Mouse (Mus musculus): Measurements from ENCODE around the gene Aldob. TPM values are rescaled to one million over a fixed set of nuclear protein-coding genes. Genes with fewer than 3 reads are reported as not detected.

The Aldob gene
- polyA plus RNA-seq, 1 experiment: not detected

- TF ChIP-seq TAL1 (IDR thresholded peaks at IDR 0.05; ENCODE audit: low read length): no peak
- TF ChIP-seq GATA1 (IDR thresholded peaks at IDR 0.05; ENCODE audit: low read length): no peak
- Histone ChIP-seq H3K9me3 (ENCODE audit: control insufficient read depth, low read length) (no peaks in the 10 kb centered on the region), H3K27me3 (ENCODE audit: control insufficient read depth) (no peaks in the 10 kb centered on the region), H3K4me1 (ENCODE audit: control insufficient read depth) (no peaks in the 10 kb centered on the region; the same call in 1 of the 2 replicates), H3K36me3 (ENCODE audit: control insufficient read depth) (no peaks in the 10 kb centered on the region), H3K4me3 (replicated peaks) (no peak overlapping the region)
Measured at GRCm38 (mm10) chr4:49567613-49568012, 18.3 kb upstream of the Aldob start.

- no peak overlapping the region for H3K4me3 ChIP-seq (replicated peaks)
Measured at GRCm38 (mm10) chr4:49559915-49560772, 10.8 kb upstream of the Aldob start.

GRCm38 (mm10) chr4:49558181-49558580 is 8.8 kb upstream of the Aldob start:
- Histone ChIP-seq H3K4me3 (replicated peaks) (no peak overlapping the region), H3K36me3 (ENCODE audit: control insufficient read depth) (no peaks in the 10 kb centered on the region), H3K27me3 (ENCODE audit: control insufficient read depth) (0 out of 2 replicates have a peak, but pooled peaks cover 2% of the 10 kb centered on the region), H3K4me1 (ENCODE audit: control insufficient read depth) (peaks cover 3% of the 10 kb centered on the region; the same call in 1 of the 2 replicates), H3K9me3 (ENCODE audit: control insufficient read depth, low read length) (no peaks in the 10 kb centered on the region)
- TF ChIP-seq TAL1 (IDR thresholded peaks at IDR 0.05; ENCODE audit: low read length) (no peak), GATA1 (IDR thresholded peaks at IDR 0.05; ENCODE audit: low read length) (no peak)

More at GRCm38 (mm10) chr4:49559915-49560772, 10.8 kb upstream of the Aldob start:
- Histone ChIP-seq H3K4me1 (ENCODE audit: control insufficient read depth) (peaks cover 3% of the 10 kb centered on the region; the same call in 1 of the 2 replicates), H3K9me3 (ENCODE audit: control insufficient read depth, low read length) (no peaks in the 10 kb centered on the region), H3K36me3 (ENCODE audit: control insufficient read depth) (no peaks in the 10 kb centered on the region), H3K27me3 (ENCODE audit: control insufficient read depth) (0 out of 2 replicates have a peak, but pooled peaks cover 2% of the 10 kb centered on the region)
- TF ChIP-seq GATA1 (IDR thresholded peaks at IDR 0.05; ENCODE audit: low read length) (no peak), TAL1 (IDR thresholded peaks at IDR 0.05; ENCODE audit: low read length) (no peak)

- no peaks in the 10 kb centered on the region for H3K36me3 ChIP-seq (ENCODE audit: control insufficient read depth)
- TF ChIP-seq TAL1 (IDR thresholded peaks at IDR 0.05; ENCODE audit: low read length) (no peak), GATA1 (IDR thresholded peaks at IDR 0.05; ENCODE audit: low read length) (no peak)
- H3K4me3 ChIP-seq (replicated peaks): no peak overlapping the region
- peaks cover 3% of the 10 kb centered on the region; the same call in 1 of the 2 replicates for H3K4me1 ChIP-seq (ENCODE audit: control insufficient read depth)
- no peaks in the 10 kb centered on the region for H3K9me3 ChIP-seq (ENCODE audit: control insufficient read depth, low read length)
- 0 out of 2 replicates have a peak, but pooled peaks cover 2% of the 10 kb centered on the region for H3K27me3 ChIP-seq (ENCODE audit: control insufficient read depth)
Measured at GRCm38 (mm10) chr4:49557375-49557774, 8.0 kb upstream of the Aldob start.

GRCm38 (mm10) chr4:49553380-49553779 is 4.0 kb upstream of the Aldob start:
- Histone ChIP-seq H3K4me1 (ENCODE audit: control insufficient read depth) (no peaks in the 10 kb centered on the region), H3K27me3 (ENCODE audit: control insufficient read depth) (no peaks in the 10 kb centered on the region), H3K4me3 (replicated peaks) (no peak overlapping the region), H3K9me3 (ENCODE audit: control insufficient read depth, low read length) (no peaks in the 10 kb centered on the region), H3K36me3 (ENCODE audit: control insufficient read depth) (no peaks in the 10 kb centered on the region)
- no peak for TF ChIP-seq TAL1 (IDR thresholded peaks at IDR 0.05; ENCODE audit: low read length)
- no peak for TF ChIP-seq GATA1 (IDR thresholded peaks at IDR 0.05; ENCODE audit: low read length)

GRCm38 (mm10) chr4:49547544-49548219 is 1.7 kb downstream of the Aldob start:
- Histone ChIP-seq H3K36me3 (ENCODE audit: control insufficient read depth) (no peaks in the 10 kb centered on the region; the same call in 1 of the 2 replicates), H3K9me3 (ENCODE audit: control insufficient read depth, low read length) (no peaks in the 10 kb centered on the region), H3K4me3 (replicated peaks) (peak overlapping the region; percentile 45), H3K27me3 (ENCODE audit: control insufficient read depth) (no peaks in the 10 kb centered on the region), H3K4me1 (ENCODE audit: control insufficient read depth) (no peaks in the 10 kb centered on the region)
- TF ChIP-seq TAL1 (IDR thresholded peaks at IDR 0.05; ENCODE audit: low read length): no peak
- TF ChIP-seq GATA1 (IDR thresholded peaks at IDR 0.05; ENCODE audit: low read length): no peak

- no peaks in the 10 kb centered on the region for H3K9me3 ChIP-seq (ENCODE audit: control insufficient read depth, low read length)
- TF ChIP-seq TAL1 (IDR thresholded peaks at IDR 0.05; ENCODE audit: low read length): no peak
- TF ChIP-seq GATA1 (IDR thresholded peaks at IDR 0.05; ENCODE audit: low read length): no peak
- H3K36me3 ChIP-seq (ENCODE audit: control insufficient read depth): no peaks in the 10 kb centered on the region; the same call in 1 of the 2 replicates
- H3K4me1 ChIP-seq (ENCODE audit: control insufficient read depth): no peaks in the 10 kb centered on the region
- H3K27me3 ChIP-seq (ENCODE audit: control insufficient read depth): no peaks in the 10 kb centered on the region
- H3K4me3 ChIP-seq (replicated peaks): no peak overlapping the region
Measured at GRCm38 (mm10) chr4:49546873-49547543, 2.3 kb downstream of the Aldob start.

- H3K9me3 ChIP-seq (ENCODE audit: control insufficient read depth, low read length): no peaks in the 10 kb centered on the region
- H3K36me3 ChIP-seq (ENCODE audit: control insufficient read depth): no peaks in the 10 kb centered on the region; the same call in 1 of the 2 replicates
- H3K4me1 ChIP-seq (ENCODE audit: control insufficient read depth): no peaks in the 10 kb centered on the region
- TF ChIP-seq GATA1 (IDR thresholded peaks at IDR 0.05; ENCODE audit: low read length) (no peak), TAL1 (IDR thresholded peaks at IDR 0.05; ENCODE audit: low read length) (no peak)
- no peak overlapping the region for H3K4me3 ChIP-seq (replicated peaks)
- no peaks in the 10 kb centered on the region for H3K27me3 ChIP-seq (ENCODE audit: control insufficient read depth)
Measured at GRCm38 (mm10) chr4:49546026-49546425, 3.3 kb downstream of the Aldob start.
